Mouse (Mus musculus): ENCODE results near the gene P2rx1. TPM values are rescaled to one million over a fixed set of nuclear protein-coding genes. Genes with fewer than 3 reads are reported as not detected.

Gene P2rx1
- total RNA-seq, 2 experiments from 2014 or later: 0.71 to 0.77 TPM

Small RNAs within 50 kb of the gene (microRNA-seq; reads per million reads assigned to microRNA genes)
- 0 reads per million in 2 experiments for gene Gm44467

Other genes starting within 250 kb of the P2rx1 start
- gene Cyb5d2, start 203.0 kb upstream of the P2rx1 start, total RNA-seq (2021): 1 to 10 TPM; 6.7 to 7.3 TPM
- gene Zzef1, start 202.9 kb upstream of the P2rx1 start, total RNA-seq (2021): 10 to 100 TPM; 28.9 to 29.6 TPM
- 10 to 100 TPM in 1 of 2 experiments, 1 to 10 TPM in 1; 8.3 to 12.0 TPM for gene Atp2a3, start 37.9 kb upstream of the P2rx1 start, total RNA-seq (2021)
- gene Camkk1, start 19.9 kb downstream of the P2rx1 start, total RNA-seq (2021): under 1 TPM; 0.81 to 0.97 TPM
- 10 to 100 TPM; 12.0 to 12.2 TPM for gene Ncbp3, start 48.7 kb downstream of the P2rx1 start, total RNA-seq (2021)
- under 1 TPM; 0.18 to 0.21 TPM for gene Itgae, start 91.5 kb downstream of the P2rx1 start, total RNA-seq (2021)
- gene Haspin, start 139.2 kb downstream of the P2rx1 start, total RNA-seq (2021): 1 to 10 TPM; 6.0 to 7.1 TPM
- 1 to 10 TPM; 3.9 to 5.0 TPM for gene P2rx5, start 161.3 kb downstream of the P2rx1 start, total RNA-seq (2021)
- gene Emc6, start 177.9 kb downstream of the P2rx1 start, total RNA-seq (2021): 10 to 100 TPM; 66.3 to 67.9 TPM
- 100 to 1,000 TPM; 109 to 112 TPM for gene Tax1bp3, start 178.0 kb downstream of the P2rx1 start, total RNA-seq (2021)
- 1 to 10 TPM; 8.4 to 8.7 TPM for gene Ctns, start 199.9 kb downstream of the P2rx1 start, total RNA-seq (2021)
- 1 to 10 TPM in 1 of 2 experiments, under 1 TPM in 1; 0.95 to 1.1 TPM for gene Shpk, start 200.4 kb downstream of the P2rx1 start, total RNA-seq (2021)
- not detected for gene Trpv1, start 235.2 kb downstream of the P2rx1 start, total RNA-seq (2021)